Mouse (Mus musculus): ENCODE data around the gene Cdkal1.

Gene Cdkal1

GRCm38 (mm10) chr13:29221646-29222045 lies 633.8 kb downstream of the Cdkal1 start:
- DNase-seq = no peak

- no peak for DNase-seq
These were observed 636.8 kb downstream of the Cdkal1 start for GRCm38 (mm10) chr13:29218594-29219230.

GRCm38 (mm10) chr13:29210159-29211021 lies 645.1 kb downstream of the Cdkal1 start:
- DNase-seq = peak; percentile 51

- no peak for DNase-seq
These were observed 646.7 kb downstream of the Cdkal1 start for GRCm38 (mm10) chr13:29208749-29209148.

DNA sequence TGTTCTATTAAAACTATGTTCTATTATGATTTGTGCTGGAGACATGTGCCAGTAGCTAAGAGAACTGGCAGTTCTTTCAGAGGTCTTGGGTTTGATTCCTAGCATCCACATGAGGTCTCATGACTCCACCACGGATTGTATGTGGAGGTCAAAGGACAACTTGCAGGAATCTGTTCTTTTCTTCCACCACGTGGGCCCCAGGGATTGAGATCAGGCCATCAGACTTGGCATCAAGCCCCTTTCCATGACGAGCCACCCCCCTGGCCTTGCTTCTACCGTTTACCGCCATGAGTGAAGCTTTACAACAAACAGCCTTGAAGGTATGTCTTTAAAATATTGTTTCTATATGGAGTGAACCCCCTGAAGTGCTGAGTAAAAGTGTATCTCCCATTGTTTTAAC lies 651.6 kb downstream of the Cdkal1 start:
- no peak for DNase-seq

DNA sequence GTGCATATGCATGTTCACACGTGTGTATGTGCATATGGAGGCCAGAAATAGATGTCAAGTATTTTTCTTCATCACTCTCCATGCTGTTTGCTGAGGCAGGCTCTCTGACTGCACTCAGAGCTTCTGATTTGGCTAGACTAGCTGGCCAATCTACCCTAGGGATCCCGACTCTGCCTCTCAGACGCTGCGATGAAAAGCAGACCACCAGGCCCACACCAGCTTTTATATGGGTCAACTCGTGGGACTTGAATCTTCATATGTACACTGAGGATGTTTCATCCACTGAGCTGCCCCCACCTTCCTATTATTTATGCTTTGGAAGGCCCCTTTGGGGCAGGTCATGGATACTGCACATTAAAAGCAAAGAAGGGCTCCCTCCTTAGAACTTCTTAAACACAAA lies 652.0 kb downstream of the Cdkal1 start:
- no peak for DNase-seq

- peak; percentile 86 for DNase-seq
These were observed 652.9 kb downstream of the Cdkal1 start for GRCm38 (mm10) chr13:29202562-29202961.

DNA sequence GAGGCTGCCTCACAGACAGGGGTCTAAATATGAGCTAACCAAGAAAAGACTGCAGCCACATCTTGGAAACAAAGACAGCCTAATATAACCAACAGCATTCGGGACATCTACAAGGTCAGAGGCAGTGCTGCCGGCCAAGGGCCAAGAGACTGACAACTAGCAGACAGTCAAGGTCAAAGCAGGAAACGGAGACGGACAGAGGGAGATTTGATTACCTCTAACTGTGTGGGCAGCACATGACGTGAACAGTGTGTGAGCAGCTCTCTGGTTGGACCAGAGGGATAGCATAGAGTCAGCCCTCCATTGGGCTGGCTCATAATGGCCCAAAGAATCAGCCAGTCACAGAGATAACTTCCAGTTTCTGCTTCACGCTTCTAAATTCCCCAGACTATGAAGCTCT lies 655.8 kb downstream of the Cdkal1 start:
- DNase-seq = peak; percentile 29

DNA sequence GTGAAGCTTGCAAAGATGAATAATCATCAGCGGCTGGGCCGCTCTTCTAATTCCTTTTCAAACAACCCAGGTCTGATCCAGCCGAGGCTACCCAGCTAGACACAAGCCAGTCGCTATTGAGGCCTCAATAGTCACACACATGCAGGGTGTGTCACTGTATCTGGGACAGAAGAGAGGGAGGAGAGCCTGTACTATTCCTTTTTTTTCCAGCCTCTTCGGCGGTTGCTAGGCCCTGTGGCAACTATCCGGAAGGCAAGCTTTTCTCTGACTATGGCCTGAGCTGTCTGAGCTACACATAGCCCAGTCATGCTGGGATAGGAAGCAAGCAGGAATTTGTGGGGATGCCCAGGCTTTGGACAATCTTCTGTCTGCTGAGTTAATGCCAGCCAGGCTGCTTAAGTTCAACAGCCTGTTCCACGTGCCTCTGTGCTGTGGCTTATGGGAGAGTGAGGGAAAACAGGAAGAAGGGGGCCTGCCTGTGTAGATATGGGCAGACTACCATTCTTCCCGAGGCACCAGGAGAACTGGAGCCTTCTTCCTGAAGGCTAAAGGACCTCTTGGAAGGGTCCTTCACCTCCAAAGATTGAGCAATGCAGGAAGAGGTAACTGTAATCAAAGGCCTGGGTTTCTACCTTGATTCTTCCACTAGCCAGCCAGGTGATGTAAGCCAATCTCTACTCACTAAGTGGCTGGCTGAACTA lies 658.5 kb downstream of the Cdkal1 start:
- peak; percentile 61 for DNase-seq

- no peak for DNase-seq
These were observed 659.8 kb downstream of the Cdkal1 start for GRCm38 (mm10) chr13:29195722-29196121.

- DNase-seq = no peak
These were observed 660.5 kb downstream of the Cdkal1 start for GRCm38 (mm10) chr13:29194946-29195345.

DNA sequence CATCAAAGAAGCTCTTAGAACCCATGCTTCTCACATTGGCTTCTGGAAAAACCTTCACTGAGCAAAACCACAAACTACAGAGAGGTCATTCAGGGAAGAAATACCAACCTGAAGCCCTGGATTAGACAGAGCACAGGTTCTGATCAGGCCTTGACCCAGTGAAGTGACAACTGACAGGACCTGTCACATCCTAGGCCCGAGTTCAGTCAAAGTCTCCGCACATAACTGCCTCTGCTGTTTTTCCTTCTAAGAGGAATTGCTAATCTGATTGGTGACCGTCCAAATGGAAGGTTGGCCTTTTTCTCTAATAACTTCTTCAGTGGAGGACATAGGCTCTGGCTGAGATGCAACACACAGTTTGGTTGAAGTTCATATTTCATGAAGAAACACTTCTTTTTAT lies 662.8 kb downstream of the Cdkal1 start:
- peak; percentile 35 for DNase-seq

GRCm38 (mm10) chr13:29190548-29190947 lies 664.9 kb downstream of the Cdkal1 start:
- DNase-seq = no peak

GRCm38 (mm10) chr13:29186748-29187147 lies 668.7 kb downstream of the Cdkal1 start:
- no peak for DNase-seq

DNA sequence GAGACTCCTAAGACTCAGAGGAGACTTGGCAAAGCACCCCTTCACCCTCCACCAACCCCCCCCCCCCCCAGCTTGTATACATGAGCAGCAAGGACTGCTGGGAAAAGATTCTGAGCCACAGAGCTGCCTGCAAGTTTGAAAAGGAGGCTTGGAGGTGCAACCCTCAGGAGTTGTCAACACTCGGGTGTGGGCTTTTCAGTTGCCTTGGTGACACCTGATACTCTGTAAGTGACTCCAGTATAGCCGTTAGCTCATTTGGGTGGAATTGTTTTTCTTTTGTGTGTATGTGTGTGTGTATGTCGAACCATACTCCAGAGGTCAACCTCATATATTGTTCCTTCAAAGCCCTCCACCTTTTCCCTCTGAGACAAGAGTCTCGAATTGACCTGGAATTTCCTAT lies 669.9 kb downstream of the Cdkal1 start:
- no peak for DNase-seq

DNA sequence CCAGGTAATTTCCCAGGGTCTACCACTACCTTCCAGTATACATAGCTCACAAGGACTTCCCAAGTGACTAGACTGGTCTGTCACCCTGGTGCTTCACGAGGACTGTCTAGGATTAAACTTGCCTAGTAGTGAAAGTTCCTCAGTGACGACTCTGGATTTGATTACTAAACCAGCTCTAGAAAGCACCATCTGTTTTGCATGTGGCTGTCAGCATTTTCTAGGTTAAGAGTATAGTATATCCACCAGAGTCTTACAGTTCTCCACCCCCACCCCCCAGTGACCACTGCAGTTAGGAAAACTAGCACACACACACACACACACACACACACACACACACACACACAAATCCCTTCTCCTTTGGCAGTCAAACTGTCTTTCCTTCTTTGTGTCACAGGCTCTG lies 670.9 kb downstream of the Cdkal1 start:
- no peak for DNase-seq

DNA sequence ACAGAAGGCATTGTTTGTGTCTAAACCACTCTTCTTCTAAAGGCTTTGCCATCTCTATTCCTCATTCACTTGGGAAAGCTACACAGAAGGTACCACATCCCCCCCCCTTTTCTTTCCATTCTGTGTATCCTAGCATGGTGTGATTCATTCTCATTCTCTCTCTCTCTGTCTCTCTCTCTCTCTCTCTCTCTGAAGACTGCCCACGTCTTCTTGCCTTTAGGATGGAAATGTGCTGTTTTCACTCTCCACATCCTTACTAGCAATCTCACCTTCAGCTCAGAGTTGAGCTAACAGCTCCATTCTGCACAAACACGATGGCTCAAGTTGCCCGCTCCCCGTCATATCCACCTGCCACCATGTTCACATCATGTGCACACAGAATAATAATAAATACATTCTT lies 675.6 kb downstream of the Cdkal1 start:
- DNase-seq = no peak

DNA sequence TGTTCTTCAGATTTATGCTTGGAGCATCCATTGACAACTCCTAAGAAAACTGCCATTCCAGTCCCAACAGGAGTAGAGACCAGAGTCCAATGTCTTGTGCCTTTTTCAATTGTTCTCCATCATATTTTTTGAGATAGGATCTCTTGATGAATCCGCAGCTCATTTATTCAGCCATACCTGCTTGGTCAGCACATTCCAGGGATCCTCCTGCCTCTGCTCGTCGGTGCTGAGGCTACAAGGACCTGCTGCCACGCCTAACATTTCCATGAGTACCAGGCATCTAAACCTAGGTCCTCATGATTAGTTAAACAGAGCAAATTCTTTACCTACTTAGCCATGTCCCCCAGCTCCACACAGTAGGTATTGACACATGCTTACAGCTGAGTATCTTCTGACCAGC lies 676.2 kb downstream of the Cdkal1 start:
- DNase-seq = no peak

DNA sequence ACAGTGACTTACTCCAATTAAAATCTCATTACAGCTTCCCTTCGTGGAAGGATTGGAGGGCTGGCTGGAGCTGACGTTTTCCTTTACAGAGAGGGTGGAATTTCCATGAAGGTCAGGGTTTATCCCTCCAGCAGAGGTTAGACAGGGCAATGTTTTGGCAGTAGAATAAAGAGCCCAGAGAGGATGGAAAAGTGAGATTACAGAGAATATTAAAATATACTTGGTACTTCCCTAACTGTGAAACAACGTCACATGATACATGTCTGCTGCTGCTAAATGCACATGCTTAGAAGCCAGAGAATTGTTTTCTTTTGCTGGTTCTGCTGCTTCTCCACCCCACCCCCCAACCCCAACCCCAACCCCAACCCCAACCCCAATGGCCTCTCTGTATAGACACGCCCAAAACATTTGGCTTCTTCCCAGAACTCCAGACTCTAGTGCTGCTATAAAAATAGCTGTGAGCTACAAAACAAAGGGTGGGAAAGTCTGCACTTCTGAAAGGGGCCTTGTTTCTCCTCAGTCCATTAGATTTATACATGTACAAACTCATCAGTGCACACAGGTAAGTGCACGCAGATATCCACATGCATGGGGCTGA lies 677.5 kb downstream of the Cdkal1 start:
- peak; percentile 61 for DNase-seq

DNA sequence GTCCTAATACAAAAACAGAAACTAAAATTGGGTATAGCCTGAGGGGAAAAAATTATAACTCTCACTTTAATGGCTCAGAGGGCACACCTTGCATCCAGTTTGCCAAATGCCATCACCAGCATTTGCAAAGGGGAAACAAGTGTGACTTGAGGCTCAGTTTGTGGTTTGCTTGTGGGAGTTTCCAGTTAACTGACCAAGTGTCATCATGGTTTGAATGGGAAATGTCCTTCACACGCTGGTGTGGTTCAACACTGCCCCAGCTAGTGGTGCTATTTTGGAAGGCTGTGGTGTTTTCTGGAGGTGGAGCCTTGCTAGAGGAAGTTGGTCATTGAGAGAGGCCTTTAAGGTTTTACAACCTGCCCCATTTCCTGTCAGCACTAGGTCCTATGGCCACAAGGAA lies 686.1 kb downstream of the Cdkal1 start:
- no peak for DNase-seq

DNA sequence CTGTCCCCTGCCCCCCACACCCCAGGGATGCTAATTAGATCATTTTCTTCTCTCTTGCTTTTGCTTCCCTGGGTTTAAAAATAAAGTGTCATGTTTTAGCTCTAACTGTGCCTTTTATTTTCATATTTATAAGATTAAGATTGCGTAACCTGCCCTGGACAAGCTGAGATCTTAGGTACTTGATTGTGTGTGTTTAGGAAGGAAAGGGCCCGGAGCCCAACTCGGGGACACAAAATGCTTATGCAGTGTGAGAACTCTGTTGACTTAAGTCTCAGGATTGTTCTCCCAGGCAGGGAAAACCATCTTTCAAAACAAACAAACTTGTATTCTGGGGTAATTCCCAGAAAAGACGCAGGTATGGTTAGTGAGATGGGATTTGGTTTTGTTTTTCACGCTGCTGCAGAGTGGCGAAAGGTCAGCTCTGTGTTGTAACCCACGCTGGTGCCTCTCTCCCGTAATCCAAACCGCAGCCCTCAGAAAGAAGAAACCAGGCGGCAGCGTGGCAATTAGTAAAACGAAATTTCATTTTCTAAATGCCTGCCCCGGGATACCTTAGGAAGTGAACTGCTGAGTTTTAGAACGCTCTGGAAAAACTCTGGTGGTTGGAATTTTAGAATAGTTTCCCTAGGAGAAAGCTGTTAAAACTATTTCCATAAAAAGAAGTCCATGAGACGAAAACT lies 690.5 kb downstream of the Cdkal1 start:
- DNase-seq = no peak

DNA sequence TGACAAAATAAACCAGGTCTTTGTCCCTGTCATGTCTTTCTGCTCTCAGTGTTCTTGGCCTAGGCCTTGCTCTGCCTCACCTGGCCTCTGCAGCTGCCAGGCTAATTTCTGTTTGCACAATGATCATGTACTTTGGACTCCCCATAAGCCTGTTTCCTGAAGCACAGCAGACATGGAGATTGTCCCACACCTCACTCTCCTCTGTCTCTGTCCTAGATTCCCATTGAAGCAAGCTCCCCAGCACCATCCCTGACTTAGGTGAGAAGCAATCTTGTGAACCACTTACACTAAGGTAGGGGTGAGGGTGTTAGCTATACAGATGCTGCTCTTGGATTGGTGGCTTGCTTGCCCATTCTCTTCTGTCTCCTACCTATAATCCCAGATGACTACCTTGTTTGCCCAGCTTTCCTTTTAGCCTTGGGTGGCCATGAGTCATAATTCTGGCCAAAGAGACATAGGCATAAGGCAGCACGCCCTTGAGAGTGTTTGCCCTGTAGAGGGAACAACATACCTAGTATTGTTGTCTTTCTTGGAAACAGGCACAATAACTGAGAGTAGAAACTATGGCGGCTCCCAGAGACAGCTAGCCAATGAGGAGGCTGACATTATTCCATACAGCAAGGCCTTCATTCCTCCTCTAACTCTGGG lies 692.5 kb downstream of the Cdkal1 start:
- DNase-seq = no peak
